Mouse (Mus musculus) B cell, adult 62 days (primary cell): Measurements from ENCODE around the gene Snrpd3. TPM values are rescaled to one million over a fixed set of nuclear protein-coding genes. Genes with fewer than 3 reads are reported as not detected.

Experiments used
- total RNA-seq: library from RNA; stranded (reverse); gene quantifications from 4 replicates; pipeline ENCODE4 v1.2.4, GENCODE M21; 2023

Snrpd3 gene
- 62.7 to 87.2 TPM (median 67.2 TPM) in 4 replicates for total RNA-seq

DNA sequence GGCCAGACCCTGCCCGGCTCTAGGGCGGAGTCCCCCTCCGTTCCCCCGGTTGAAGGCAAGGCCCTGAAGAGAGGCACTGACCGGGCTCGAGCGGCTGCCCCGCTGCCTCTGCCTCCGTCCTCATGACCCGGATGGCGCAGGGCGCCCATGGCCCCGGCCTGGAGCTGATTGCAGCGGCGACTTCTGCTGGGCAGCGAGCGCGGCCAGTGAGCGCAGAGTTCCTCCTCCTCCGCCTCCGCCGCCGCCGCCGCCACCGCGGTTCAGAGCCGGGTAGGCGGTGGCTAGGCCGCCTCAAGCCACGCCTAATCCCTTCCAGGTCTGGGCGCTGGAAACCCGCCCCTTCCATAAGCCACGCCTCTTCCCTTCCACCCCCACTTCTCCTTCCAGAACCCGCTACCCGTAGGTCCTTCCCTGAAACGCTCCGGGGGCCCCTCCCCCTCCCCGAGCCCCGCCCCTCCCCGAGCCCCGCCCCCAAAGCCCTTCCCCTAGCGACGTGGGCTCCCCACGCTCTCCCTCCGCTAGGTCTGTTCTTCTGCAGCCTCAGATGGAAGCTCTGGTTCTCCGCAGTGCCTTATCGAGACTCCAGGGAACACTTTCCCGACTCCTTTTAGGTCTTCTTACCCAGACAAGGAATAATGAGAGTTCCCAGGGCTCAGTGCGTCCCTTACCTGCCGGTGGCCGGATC, at the start of gene Snrpd3:
Gene Snrpd3, plus strand, starts transcription at position 479 of the 685 bp plus-strand sequence.

DNA sequence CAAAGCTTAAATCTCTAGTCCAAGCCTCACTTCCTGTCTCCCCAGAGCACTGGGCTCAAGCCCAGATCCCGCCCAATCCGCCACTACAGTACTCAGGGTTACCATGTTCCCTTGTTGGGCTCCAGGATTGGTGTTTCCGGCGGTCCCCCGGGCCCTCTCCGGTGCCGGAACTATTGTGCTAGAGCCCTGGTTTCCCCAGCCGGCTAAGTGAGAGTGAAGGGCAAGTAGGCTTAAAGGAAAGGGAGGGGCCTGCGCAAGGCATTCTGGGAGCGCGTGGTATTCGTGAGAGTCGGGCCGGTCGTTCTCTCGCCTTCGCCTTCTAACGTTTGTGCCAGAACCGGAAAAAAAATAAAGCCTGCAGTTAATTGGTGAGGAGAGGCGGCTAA, 400 bp downstream of the Snrpd3 start, which contains the start of gene Gucd1:
Gene Gucd1, minus strand, starts transcription at position 215 of the 386 bp plus-strand sequence.

DNA sequence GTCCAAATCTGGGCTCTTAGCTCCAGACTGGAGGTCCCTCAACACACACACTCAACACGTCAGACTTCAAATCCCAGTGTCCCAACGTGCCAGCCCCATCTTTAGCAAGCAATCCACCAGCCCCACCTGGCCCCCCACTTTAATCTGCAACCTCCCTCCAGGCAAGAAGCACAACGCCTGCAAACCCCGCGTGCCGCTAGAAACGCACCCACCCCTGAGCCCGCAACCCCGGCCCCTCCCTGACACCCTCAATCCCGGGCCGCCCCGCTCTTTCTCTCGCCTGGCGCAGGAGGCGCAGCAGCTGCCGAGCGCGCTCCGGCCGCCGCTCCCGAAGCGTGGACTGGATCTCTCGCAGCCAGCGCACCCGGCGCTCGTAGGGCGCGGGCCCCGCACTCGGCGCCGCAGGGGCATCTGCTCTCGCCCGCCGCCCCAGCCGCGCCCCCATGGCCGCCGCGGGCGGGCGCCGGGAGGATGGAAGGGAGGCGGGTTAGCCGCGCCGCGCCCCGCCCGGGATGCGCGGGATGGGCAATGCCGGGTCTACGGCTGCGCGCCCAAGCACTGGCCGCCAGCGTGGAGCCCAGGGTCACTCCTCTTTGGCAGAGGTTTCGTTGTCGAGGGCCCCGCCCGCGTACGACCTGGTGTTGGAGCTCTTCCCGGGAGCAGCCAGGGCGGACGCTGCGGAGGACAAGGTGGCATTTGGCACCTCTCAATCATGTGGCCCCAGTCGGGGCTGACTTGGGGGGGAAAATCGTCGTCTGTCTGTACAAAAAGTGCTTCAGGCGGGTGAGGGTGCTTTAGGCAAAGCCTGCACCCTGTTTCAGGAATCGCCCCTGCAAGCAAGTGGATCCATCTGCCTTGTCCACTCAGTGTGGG, 42.6 kb downstream of the Snrpd3 start, which contains the start of gene Lrrc75b:
Gene Lrrc75b, minus strand, starts transcription at position 655 of the 873 bp plus-strand sequence.

DNA sequence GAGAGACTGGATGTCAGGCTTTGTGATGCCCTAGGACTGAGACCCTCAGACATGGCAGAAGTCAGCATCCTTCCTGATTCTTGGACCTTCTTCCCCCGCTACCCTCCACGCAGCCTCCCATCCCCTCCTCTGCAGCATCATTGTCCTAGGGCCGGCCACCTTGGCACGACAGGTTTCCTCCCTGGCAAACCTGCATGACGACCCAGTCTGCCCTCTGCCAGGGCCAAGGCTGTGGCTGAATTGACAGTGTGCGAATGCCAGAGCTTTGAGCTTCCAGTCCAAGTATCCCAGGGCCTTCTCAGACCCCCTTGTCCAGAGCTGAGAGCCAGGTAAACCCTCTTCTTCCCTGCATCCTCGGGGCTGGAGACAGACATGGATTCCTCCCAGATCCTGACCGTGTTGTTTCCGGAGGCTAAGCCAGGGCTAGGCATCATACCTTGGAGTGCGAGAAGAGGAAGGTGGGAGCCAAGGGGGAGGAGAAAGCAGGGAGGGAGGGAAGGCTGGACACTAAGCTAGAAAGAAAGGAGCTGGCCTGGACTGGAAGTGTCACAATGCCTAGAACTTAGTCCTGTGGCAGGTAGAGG, 43.8 kb downstream of the Snrpd3 start, which contains the start of gene Ggt1:
Gene Ggt1, plus strand, starts transcription at position 534 of the 584 bp plus-strand sequence.

Other genes with a start within 250 kb of the Snrpd3 start
- gene Adora2a, start 200.7 kb upstream of the Snrpd3 start, total RNA-seq, result 8.8 to 12.0 TPM (median 10.1 TPM) in 4 replicates
- 0.56 to 1.8 TPM (median 0.82 TPM) in 4 replicates for gene Upb1, start 116.4 kb upstream of the Snrpd3 start, total RNA-seq
- 80.1 to 102 TPM (median 85.7 TPM) in 4 replicates for gene Gucd1, start 421 bp downstream of the Snrpd3 start, total RNA-seq
- not detected in 4 replicates for gene Lrrc75b, start 42.8 kb downstream of the Snrpd3 start, total RNA-seq
- 1.2 TPM in 1 of 4 replicates, not detected in the others for gene Ggt1, start 44.1 kb downstream of the Snrpd3 start, total RNA-seq
- 0.31 to 2.4 TPM (median 0.60 TPM) in 4 replicates for gene Ggt5, start 71.8 kb downstream of the Snrpd3 start, total RNA-seq
- 2.3 to 4.0 TPM (median 3.3 TPM) in 4 replicates for gene Susd2, start 126.5 kb downstream of the Snrpd3 start, total RNA-seq
- gene Cabin1, start 246.8 kb downstream of the Snrpd3 start, total RNA-seq, result 96.5 to 105 TPM (median 99.5 TPM) in 4 replicates